Mouse (Mus musculus): Measurements from ENCODE around the gene Syndig1. TPM values are rescaled to one million over a fixed set of nuclear protein-coding genes. Genes with fewer than 3 reads are reported as not detected.

Gene Syndig1
- total and polyA plus RNA-seq, 3 experiments = not detected

- Histone ChIP-seq H3K4me3 (ENCODE audit: control insufficient read depth in 1 of 2, insufficient read depth in 1 of 2, low read depth in 2 of 2, low read length in 2 of 2) (no peak overlapping the region), H3K9me3 (replicated peaks; ENCODE audit: insufficient read depth, low read length) (no peaks in the 10 kb centered on the region), H3K79me2 (ENCODE audit: control insufficient read depth, insufficient read depth, low read length, poor library complexity) (no peaks in the 10 kb centered on the region), H3K4me1 (ENCODE audit: control insufficient read depth in 1 of 2, insufficient read depth in 2 of 2, low read length in 2 of 2) (no peaks in the 10 kb centered on the region), H3K9ac (ENCODE audit: control insufficient read depth, low read depth, low read length, poor library complexity, severe bottlenecking) (no peak overlapping the region), H3K36me3 (ENCODE audit: control insufficient read depth in 1 of 2, insufficient read depth in 2 of 2, low read length in 2 of 2) (no peaks in the 10 kb centered on the region), H3K27ac (ENCODE audit: control insufficient read depth, low read depth, low read length) (no peak overlapping the region), H3K27me3 (ENCODE audit: control insufficient read depth in 1 of 2, insufficient read depth in 2 of 2, low read length in 2 of 2) (no peaks in the 10 kb centered on the region)
- TF ChIP-seq MYB (IDR thresholded peaks at IDR 0.05; ENCODE audit: low read depth, low read length) (no peak), ZKSCAN1 (IDR thresholded peaks at IDR 0.05; ENCODE audit: low read depth, low read length) (no peak), HCFC1 (IDR thresholded peaks at IDR 0.05; ENCODE audit: low read depth, low read length) (no peak), POLR2A (IDR thresholded peaks at IDR 0.05; ENCODE audit: control insufficient read depth in 1 of 2, insufficient read depth in 1 of 2, low read depth in 1 of 2, low read length in 2 of 2, poor library complexity in 1 of 2) (no peak), KAT2A (conservative IDR thresholded peaks at IDR 0.05; ENCODE audit: low read depth, low read length) (no peak), UBTF (IDR thresholded peaks at IDR 0.05; ENCODE audit: borderline replicate concordance, insufficient read depth, low read depth, low read length) (no peak), ZNF384 (IDR thresholded peaks at IDR 0.05; ENCODE audit: low read depth, low read length) (no peak), EP300 (IDR thresholded peaks at IDR 0.05; ENCODE audit: low read depth in 1 of 2, low read length in 2 of 2) (no peak), USF1 (IDR thresholded peaks at IDR 0.05; ENCODE audit: low read depth, low read length) (no peak), ZMIZ1 (IDR thresholded peaks at IDR 0.05; ENCODE audit: low read depth, low read length) (no peak), CHD2 (IDR thresholded peaks at IDR 0.05; ENCODE audit: low read length) (no peak), ZC3H11A (IDR thresholded peaks at IDR 0.05; ENCODE audit: low read depth, low read length) (no peak), POLR2AphosphoS5 (IDR thresholded peaks at IDR 0.05; ENCODE audit: borderline replicate concordance, low read depth, low read length) (no peak), MAZ (IDR thresholded peaks at IDR 0.05; ENCODE audit: low read depth, low read length) (no peak), RCOR1 (IDR thresholded peaks at IDR 0.05; ENCODE audit: low read depth, low read length) (no peak), BHLHE40 (IDR thresholded peaks at IDR 0.05; ENCODE audit: borderline replicate concordance, low read depth, low read length) (no peak), GABPA (IDR thresholded peaks at IDR 0.05; ENCODE audit: low read depth, low read length) (no peak), USF2 (IDR thresholded peaks at IDR 0.05; ENCODE audit: borderline replicate concordance in 1 of 2, insufficient read depth in 1 of 2, low read depth in 1 of 2, low read length in 2 of 2) (no peak)
- DNase-seq (ENCODE audit: low read depth, low spot score) = no peak
Observed at GRCm38 (mm10) chr2:149836471-149837135, 7.6 kb downstream of the Syndig1 start.

GRCm38 (mm10) chr2:149839666-149840065 is 10.7 kb downstream of the Syndig1 start:
- Histone ChIP-seq H3K36me3 (ENCODE audit: control insufficient read depth in 1 of 2, insufficient read depth in 2 of 2, low read length in 2 of 2) (no peaks in the 10 kb centered on the region), H3K4me1 (ENCODE audit: control insufficient read depth in 1 of 2, insufficient read depth in 2 of 2, low read length in 2 of 2) (no peaks in the 10 kb centered on the region), H3K9ac (ENCODE audit: control insufficient read depth, low read depth, low read length, poor library complexity, severe bottlenecking) (no peak overlapping the region), H3K27me3 (ENCODE audit: control insufficient read depth in 1 of 2, insufficient read depth in 2 of 2, low read length in 2 of 2) (no peaks in the 10 kb centered on the region), H3K79me2 (ENCODE audit: control insufficient read depth, insufficient read depth, low read length, poor library complexity) (no peaks in the 10 kb centered on the region), H3K9me3 (replicated peaks; ENCODE audit: insufficient read depth, low read length) (no peaks in the 10 kb centered on the region), H3K27ac (ENCODE audit: control insufficient read depth, low read depth, low read length) (no peak overlapping the region), H3K4me3 (ENCODE audit: control insufficient read depth in 1 of 2, insufficient read depth in 1 of 2, low read depth in 2 of 2, low read length in 2 of 2) (no peak overlapping the region)
- DNase-seq (ENCODE audit: low read depth, low spot score) = no peak
- TF ChIP-seq UBTF (IDR thresholded peaks at IDR 0.05; ENCODE audit: borderline replicate concordance, insufficient read depth, low read depth, low read length) (no peak), TCF12 (IDR thresholded peaks at IDR 0.05; ENCODE audit: low read depth, low read length) (no peak), POLR2A (IDR thresholded peaks at IDR 0.05; ENCODE audit: control insufficient read depth in 1 of 2, insufficient read depth in 1 of 2, low read depth in 1 of 2, low read length in 2 of 2, poor library complexity in 1 of 2) (no peak), E2F4 (IDR thresholded peaks at IDR 0.05; ENCODE audit: borderline replicate concordance, low read depth, low read length) (no peak), MAFK (IDR thresholded peaks at IDR 0.05; ENCODE audit: borderline replicate concordance, low read depth, low read length) (no peak), SMC3 (IDR thresholded peaks at IDR 0.05; ENCODE audit: low read depth, low read length) (no peak), SIN3A (IDR thresholded peaks at IDR 0.05; ENCODE audit: low read length) (no peak)
